Comparison of ENCODE assay signal across 11 mouse cellular contexts in the genomic region with DNA sequence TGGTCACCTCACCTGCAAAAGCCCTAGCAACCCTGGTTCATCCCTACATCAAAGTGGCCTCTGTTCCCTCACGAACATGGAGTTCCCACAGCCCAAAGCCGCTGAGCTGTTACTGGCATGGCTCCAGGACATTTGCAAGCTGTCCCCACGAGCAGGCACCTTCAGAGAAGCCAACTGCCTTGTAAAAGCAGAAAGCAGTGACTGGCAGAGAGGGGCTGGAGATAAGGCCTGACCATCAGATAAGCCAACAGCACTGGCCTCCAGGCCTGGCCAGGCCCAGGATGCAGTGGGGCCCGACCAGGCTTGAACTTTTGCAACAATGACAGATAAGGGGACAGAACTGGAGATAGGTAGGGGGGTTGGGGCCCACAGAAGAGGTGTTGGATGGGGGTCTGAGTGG. TPM values are rescaled to one million over a fixed set of nuclear protein-coding genes. Genes with fewer than 3 reads are reported as not detected.
DNase-seq lines count a peak whose midpoint lies in the region; ATAC-seq lines count a peak whose summit lies in the region.
"Had no signal": no experiment of that assay in that cellular context is flagged by ENCODE, and none has a peak within 500 bp of the region (broad histone marks: within the 10 kb centered on the region; RNA-seq: fewer than 3 reads in every experiment).

No protein-coding gene starts in this region.

- intact Hi-C loops in gastrocnemius, postnatal 36 days (cut with DNase I) = no loop called here

- H3K9me3 ChIP-seq in heart, embryonic 12.5 days (replicated peaks) = no peaks in the 10 kb centered on the region
- H3K9me3 ChIP-seq in liver, embryonic 11.5 days (ENCODE audit: control insufficient read depth, low read length) = no peaks in the 10 kb centered on the region
- H3K9me3 ChIP-seq: limb, embryonic 12.5 days had no signal

- no peaks in the 10 kb centered on the region for H3K36me3 ChIP-seq in heart, embryonic 12.5 days
- H3K36me3 ChIP-seq in liver, embryonic 11.5 days (ENCODE audit: control insufficient read depth, insufficient read depth, low read length) = no peaks in the 10 kb centered on the region
- H3K36me3 ChIP-seq: limb, embryonic 12.5 days had no signal

- DNase-seq in heart, adult 11 months = no peak
- DNase-seq in urinary bladder, postnatal 14 days (ENCODE audit: low spot score) = peak; percentile 60
- no peak for DNase-seq in urinary bladder, postnatal 36 days (ENCODE audit: low spot score in 2 of 2)
- peak; percentile 70 for DNase-seq in liver, embryonic 11.5 days (ENCODE audit: low spot score)
- no peak for DNase-seq in gastrocnemius, postnatal 36 days
- no peak for DNase-seq in right cerebral cortex, postnatal 14 days
- no peak for DNase-seq in spleen, postnatal 14 days (ENCODE audit: low spot score in 2 of 2)

- peaks cover 65% of the 10 kb centered on the region for H3K27me3 ChIP-seq in heart, embryonic 12.5 days (replicated peaks)
- no peaks in the 10 kb centered on the region for H3K27me3 ChIP-seq in liver, embryonic 11.5 days (replicated peaks; ENCODE audit: control insufficient read depth, insufficient read depth, low read length)

- WGBS in heart, embryonic 12.5 days = 7% methylated on average over 4 of the region's 4 CpGs
- WGBS in liver, embryonic 11.5 days = 20% methylated on average over 4 of the region's 4 CpGs

- peak overlapping the region; percentile 68 for H3K27ac ChIP-seq in heart, embryonic 12.5 days (ENCODE audit: poor library complexity, severe bottlenecking)
- H3K27ac ChIP-seq in liver, embryonic 11.5 days (ENCODE audit: low read depth, low read length) = peak overlapping the region; percentile 96
- H3K27ac ChIP-seq: limb, embryonic 12.5 days had no signal

- peak overlapping the region; percentile 7 for H3K4me2 ChIP-seq in heart, embryonic 12.5 days
- peak overlapping the region; percentile 69 for H3K4me2 ChIP-seq in liver, embryonic 11.5 days
- H3K4me2 ChIP-seq: limb, embryonic 12.5 days had no signal

- peak overlapping the region; percentile 1; the same call in 1 of the 2 replicates for H3K9ac ChIP-seq in heart, embryonic 12.5 days
- peak overlapping the region; percentile 64 for H3K9ac ChIP-seq in liver, embryonic 11.5 days (ENCODE audit: low read depth, low read length)
- H3K9ac ChIP-seq: limb, embryonic 12.5 days had no signal

- peak; percentile 76 for ATAC-seq in heart, embryonic 12.5 days (ENCODE audit: insufficient number of reproducible peaks, low FRiP score)
- ATAC-seq in liver, embryonic 11.5 days (replicated peaks; ENCODE audit: low FRiP score) = peak; percentile 68

- peaks cover 40% of the 10 kb centered on the region for H3K4me1 ChIP-seq in heart, embryonic 12.5 days (replicated peaks)
- H3K4me1 ChIP-seq in liver, embryonic 11.5 days (replicated peaks; ENCODE audit: control insufficient read depth, insufficient read depth, low read length) = peaks cover 55% of the 10 kb centered on the region
- H3K4me1 ChIP-seq: limb, embryonic 12.5 days had no signal

- no peak overlapping the region for H3K4me3 ChIP-seq in heart, embryonic 12.5 days
- H3K4me3 ChIP-seq in liver, embryonic 11.5 days (ENCODE audit: low read depth, low read length) = peak overlapping the region; percentile 17; the same call in 1 of the 2 replicates

RNA-seq across cellular contexts. Expression of gene Ano1, which starts 36.9 kb away (rescaled TPM):
- polyA plus RNA-seq in heart, embryonic 12.5 days (2016; fragmentation: Nextera tagmentation; extraction: Ambion mirVana) = 12.7 and 13.4 TPM in 2 replicates
- polyA plus RNA-seq in liver, embryonic 11.5 days (2014; fragmentation: Nextera tagmentation; extraction: Ambion mirVana) = 10.2 and 13.2 TPM in 2 replicates
- 1 to 10 TPM; 2.4 to 4.4 TPM for total RNA-seq in gastrocnemius, postnatal 36 days (2021)

RNA-seq across cellular contexts. Expression of gene Fgf3, which starts 49.3 kb away (rescaled TPM):
- 0.13 and 0.20 TPM in 2 replicates for polyA plus RNA-seq in heart, embryonic 12.5 days (2016; fragmentation: Nextera tagmentation; extraction: Ambion mirVana)
- polyA plus RNA-seq in liver, embryonic 11.5 days (2014; fragmentation: Nextera tagmentation; extraction: Ambion mirVana) = 0.21 and 0.35 TPM in 2 replicates
- total RNA-seq in gastrocnemius, postnatal 36 days (2021) = not detected
- total RNA-seq: heart, postnatal 14 days had no signal
- polyA plus RNA-seq: limb, embryonic 12.5 days had no signal

RNA-seq across cellular contexts. Expression of gene Fgf4, which starts 58.5 kb away (rescaled TPM):
- not detected in 2 replicates for polyA plus RNA-seq in heart, embryonic 12.5 days (2016; fragmentation: Nextera tagmentation; extraction: Ambion mirVana)
- polyA plus RNA-seq in liver, embryonic 11.5 days (2014; fragmentation: Nextera tagmentation; extraction: Ambion mirVana) = not detected in 2 replicates
- total RNA-seq in gastrocnemius, postnatal 36 days (2021) = under 1 TPM in 1 of 2 experiments, not detected in 1; 0.25 TPM
- total RNA-seq: heart, postnatal 14 days had no signal
- polyA plus RNA-seq: small intestine, adult 2 months had no signal

Comparison
In these comparisons a context has a peak if more than half of its experiments do, and no peak if none do; other contexts are left out.
1. DNase-seq: peak in urinary bladder, postnatal 14 days (single experiment) and liver, embryonic 11.5 days (single experiment); none in heart, adult 11 months (single experiment), urinary bladder, postnatal 36 days (0 of 2), gastrocnemius, postnatal 36 days (0 of 2), right cerebral cortex, postnatal 14 days (single experiment) and spleen, postnatal 14 days (0 of 2).